Mouse (Mus musculus) liver, embryonic 13.5 days (tissue): Measurements from ENCODE around the gene Mfap2. TPM values are rescaled to one million over a fixed set of nuclear protein-coding genes. Genes with fewer than 3 reads are reported as not detected.

Experiments
- ATAC-seq: fragments of 200-750 bp; cut with Nextera tagmentation; 2 replicates; pipeline ENCODE4 v1.8.0; 2017; ENCODE audit warnings: low read depth, mild to moderate bottlenecking, moderate number of reproducible peaks, moderate library complexity
- DNase-seq: peaks from one replicate; pipeline ENCODE4 v3.0.0; 2022
- H3K27ac ChIP-seq: fragments of 300-500 bp; sonication (generic); 2 replicates; pipeline ENCODE4 v1.5.1; 2015; ENCODE audit warnings: moderate library complexity, mild to moderate bottlenecking, inconsistent platforms
- H3K27me3 ChIP-seq: fragments of 300-500 bp; sonication (generic); 2 replicates; pipeline ENCODE4 v1.6.1; 2015; ENCODE audit warnings: mild to moderate bottlenecking, inconsistent platforms
- H3K36me3 ChIP-seq: fragments of 300-500 bp; sonication (generic); 2 replicates; pipeline ENCODE4 v1.6.1; 2015; ENCODE audit warnings: mild to moderate bottlenecking, inconsistent platforms
- H3K4me1 ChIP-seq: fragments of 300-500 bp; sonication (generic); replicated peaks from 2 replicates; pipeline ENCODE4 v1.6.1; 2015; ENCODE audit warnings: inconsistent platforms
- H3K4me2 ChIP-seq: fragments of 300-500 bp; sonication (generic); 2 replicates; pipeline ENCODE4 v1.6.1; 2015; ENCODE audit warnings: inconsistent platforms, mild to moderate bottlenecking, moderate library complexity
- H3K4me3 ChIP-seq: fragments of 300-500 bp; sonication (generic); replicated peaks from 2 replicates; pipeline ENCODE4 v1.5.1; 2015; ENCODE audit warnings: mild to moderate bottlenecking, inconsistent platforms
- H3K9ac ChIP-seq: fragments of 300-500 bp; sonication (generic); 2 replicates; pipeline ENCODE4 v1.6.1; 2015; ENCODE audit warnings: mild to moderate bottlenecking, inconsistent platforms
- H3K9me3 ChIP-seq: fragments of 300-500 bp; sonication (generic); replicated peaks from 2 replicates; pipeline ENCODE4 v1.6.1; 2016; ENCODE audit warnings: inconsistent platforms
- WGBS: fragments of 180-500 bp; shearing (Covaris S2); methylation state at CpG from one replicate; pipeline ENCODE4 v1.1.7; 2015; ENCODE audit not compliant: insufficient replicate concordance; 5-methylcytosine and 5-hydroxymethylcytosine counted together
- polyA plus RNA-seq: library from polyadenylated mRNA; unstranded; fragments of >200 nt; fragmentation: Nextera tagmentation; extraction: Ambion mirVana; gene quantifications from 2 replicates; pipeline ENCODE4 v1.2.1, GENCODE M21; 2015

Mfap2 gene
- polyA plus RNA-seq, 1 experiment from 2014 or later, result 22.5 TPM

- H3K4me2 ChIP-seq, result no peak overlapping the region
- no peak overlapping the region for H3K9ac ChIP-seq
- ATAC-seq (no peak), DNase-seq (no peak)
- no peaks in the 10 kb centered on the region for H3K36me3 ChIP-seq
- H3K4me3 ChIP-seq, result no peak overlapping the region
- peaks cover 34% of the 10 kb centered on the region for H3K27me3 ChIP-seq
- WGBS, result 75% methylated on average over 10 of the region's 10 CpGs
- H3K4me1 ChIP-seq, result peaks cover 25% of the 10 kb centered on the region
- no peaks in the 10 kb centered on the region for H3K9me3 ChIP-seq
- no peak overlapping the region for H3K27ac ChIP-seq
Observed at GRCm38 (mm10) chr4:141012558-141012957, 2.3 kb downstream of the Mfap2 start.

GRCm38 (mm10) chr4:141014114-141014513, 3.9 kb downstream of the Mfap2 start:
- H3K36me3 ChIP-seq, result no peaks in the 10 kb centered on the region
- DNase-seq, result no peak
- peaks cover 34% of the 10 kb centered on the region for H3K27me3 ChIP-seq
- no peak overlapping the region for H3K4me2 ChIP-seq
- H3K4me3 ChIP-seq, result no peak overlapping the region
- H3K9me3 ChIP-seq, result no peaks in the 10 kb centered on the region
- H3K27ac ChIP-seq, result no peak overlapping the region
- no peak overlapping the region for H3K9ac ChIP-seq
- 54% methylated on average over 8 of the region's 8 CpGs for WGBS
- ATAC-seq, result no peak
- H3K4me1 ChIP-seq, result peaks cover 12% of the 10 kb centered on the region

DNA sequence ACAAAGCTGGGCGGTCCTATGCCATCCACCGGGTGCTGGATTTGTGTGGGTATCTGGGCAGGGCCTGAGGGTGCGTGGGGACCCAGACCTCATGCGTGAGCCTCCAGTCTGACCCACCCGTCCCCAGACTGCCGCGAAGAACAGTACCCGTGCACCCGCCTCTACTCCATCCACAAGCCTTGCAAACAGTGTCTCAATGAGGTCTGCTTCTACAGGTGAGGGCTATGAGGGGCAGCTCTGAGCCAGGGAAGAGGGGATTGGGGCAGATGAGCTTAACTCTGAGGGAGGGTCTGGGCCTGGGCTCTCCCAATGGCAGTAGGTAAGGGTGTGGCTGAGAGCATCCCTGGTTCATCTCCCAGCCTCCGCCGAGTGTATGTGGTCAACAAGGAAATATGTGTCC, 4.6 kb downstream of the Mfap2 start:
- Histone ChIP-seq H3K4me3 (no peak overlapping the region), H3K36me3 (no peaks in the 10 kb centered on the region), H3K9ac (no peak overlapping the region), H3K27me3 (peaks cover 30% of the 10 kb centered on the region), H3K27ac (no peak overlapping the region), H3K4me1 (peaks cover 11% of the 10 kb centered on the region), H3K9me3 (no peaks in the 10 kb centered on the region), H3K4me2 (no peak overlapping the region)
- WGBS, result 78% methylated on average over 11 of the region's 11 CpGs
- ATAC-seq (no peak), DNase-seq (no peak)

- H3K4me1 ChIP-seq, result peaks cover 6% of the 10 kb centered on the region
- H3K4me2 ChIP-seq, result no peak overlapping the region
- 67% methylated on average over 7 of the region's 7 CpGs for WGBS
- H3K27me3 ChIP-seq, result peaks cover 25% of the 10 kb centered on the region
- DNase-seq (no peak), ATAC-seq (no peak)
- H3K9me3 ChIP-seq, result no peaks in the 10 kb centered on the region
- no peak overlapping the region for H3K4me3 ChIP-seq
- no peak overlapping the region for H3K9ac ChIP-seq
- no peaks in the 10 kb centered on the region for H3K36me3 ChIP-seq
- H3K27ac ChIP-seq, result no peak overlapping the region
Observed at GRCm38 (mm10) chr4:141015356-141015755, 5.1 kb downstream of the Mfap2 start.

GRCm38 (mm10) chr4:141016311-141016710, 6.1 kb downstream of the Mfap2 start:
- Histone ChIP-seq H3K9me3 (no peaks in the 10 kb centered on the region), H3K36me3 (no peaks in the 10 kb centered on the region), H3K4me1 (no peaks in the 10 kb centered on the region), H3K27ac (no peak overlapping the region), H3K4me2 (no peak overlapping the region), H3K4me3 (no peak overlapping the region), H3K9ac (no peak overlapping the region), H3K27me3 (peaks cover 15% of the 10 kb centered on the region)
- ATAC-seq (0 out of 2 replicates have a peak, but pooled peaks have one; percentile 11), DNase-seq (no peak)
- 65% methylated on average over 9 of the region's 9 CpGs for WGBS

- WGBS, result 81% methylated on average over 29 of the region's 29 CpGs
- DNase-seq (no peak), ATAC-seq (no peak)
- H3K4me3 ChIP-seq, result no peak overlapping the region
- H3K9ac ChIP-seq, result no peak overlapping the region
- no peaks in the 10 kb centered on the region for H3K9me3 ChIP-seq
- no peaks in the 10 kb centered on the region for H3K4me1 ChIP-seq
- peaks cover 1% of the 10 kb centered on the region; the same call in 1 of the 2 replicates for H3K27me3 ChIP-seq
- no peak overlapping the region for H3K4me2 ChIP-seq
- no peaks in the 10 kb centered on the region for H3K36me3 ChIP-seq
- no peak overlapping the region for H3K27ac ChIP-seq
Observed at GRCm38 (mm10) chr4:141017657-141018436, 7.6 kb downstream of the Mfap2 start.

DNA sequence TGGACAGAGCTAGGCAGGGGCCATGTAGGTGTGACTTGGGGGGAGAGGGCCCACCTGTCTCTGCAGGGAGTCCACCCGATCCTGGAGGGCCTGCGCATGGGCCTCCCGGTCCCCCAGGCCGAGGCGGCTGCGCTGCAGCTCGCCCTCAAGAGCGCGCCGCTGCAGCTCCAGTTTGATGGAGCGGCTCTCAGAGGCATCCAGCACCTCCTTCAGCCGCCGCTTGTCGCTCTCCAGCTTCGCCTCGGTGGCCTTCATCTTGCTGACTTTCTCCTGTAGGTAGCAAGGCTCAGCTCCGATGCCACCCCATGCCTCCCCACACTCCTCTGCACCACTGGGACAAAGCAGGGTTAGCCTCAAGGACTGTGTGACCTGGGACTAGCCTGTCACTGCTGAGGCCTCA, 10.0 kb downstream of the Mfap2 start:
- Histone ChIP-seq H3K4me1 (peaks cover 2% of the 10 kb centered on the region; the same call in 1 of the 2 replicates), H3K4me2 (no peak overlapping the region)
- WGBS, result 85% methylated on average over 17 of the region's 17 CpGs

DNA sequence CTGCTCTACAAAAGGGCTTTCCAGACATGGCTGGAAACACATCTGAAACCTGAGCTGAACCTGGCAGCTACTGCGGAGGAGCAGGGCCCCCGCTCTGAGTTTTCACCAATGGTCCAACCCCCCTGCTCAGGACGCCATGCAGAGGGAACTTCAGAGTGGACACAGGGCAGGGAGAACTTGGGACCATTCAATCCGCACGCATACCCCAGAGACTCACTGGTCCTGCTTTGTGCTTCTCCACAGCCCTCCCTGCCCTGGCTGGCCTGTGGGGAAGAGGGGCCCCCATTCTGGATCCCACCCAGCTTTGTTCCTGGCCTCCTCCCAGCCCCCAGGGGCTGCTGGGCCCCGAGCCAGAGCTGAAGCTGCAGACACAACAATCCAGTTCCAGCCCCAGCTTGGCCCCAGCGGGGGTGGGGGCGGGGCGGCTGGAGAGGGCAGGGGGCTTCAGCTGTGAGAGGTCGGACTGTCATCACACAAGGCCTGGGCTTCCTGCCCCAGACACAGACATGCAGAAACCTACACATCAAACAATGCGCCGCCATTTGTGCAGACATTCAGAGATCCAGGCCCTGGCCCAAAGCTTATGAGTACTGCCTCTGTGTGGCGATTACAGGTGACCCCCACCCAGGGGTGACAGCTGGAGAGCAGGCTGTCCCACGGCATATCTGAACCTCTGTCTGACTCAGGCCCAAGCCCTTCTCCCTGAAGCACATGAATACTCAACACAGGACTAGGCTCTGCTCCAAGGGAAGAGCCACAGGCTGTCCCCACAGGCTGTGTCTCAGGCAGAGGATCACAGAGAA, 10.8 kb downstream of the Mfap2 start:
- Histone ChIP-seq H3K9ac (no peak overlapping the region), H3K27ac (peak overlapping the region; percentile 47; the same call in 1 of the 2 replicates), H3K9me3 (no peaks in the 10 kb centered on the region), H3K36me3 (no peaks in the 10 kb centered on the region; the same call in 1 of the 2 replicates), H3K4me3 (no peak overlapping the region), H3K4me1 (peaks cover 4% of the 10 kb centered on the region; the same call in 1 of the 2 replicates), H3K27me3 (no peaks in the 10 kb centered on the region), H3K4me2 (no peak overlapping the region)
- WGBS, result 71% methylated on average over 14 of the region's 14 CpGs
- DNase-seq, result no peak
- ATAC-seq, result no peak

More for the DNA sequence above, 10.0 kb downstream of the Mfap2 start:
- Histone ChIP-seq H3K9me3 (no peaks in the 10 kb centered on the region), H3K27ac (no peak overlapping the region), H3K27me3 (no peaks in the 10 kb centered on the region), H3K9ac (no peak overlapping the region), H3K36me3 (no peaks in the 10 kb centered on the region; the same call in 1 of the 2 replicates), H3K4me3 (no peak overlapping the region)
- ATAC-seq (no peak), DNase-seq (no peak)

GRCm38 (mm10) chr4:141021614-141021929, 11.4 kb downstream of the Mfap2 start:
- H3K9me3 ChIP-seq, result no peaks in the 10 kb centered on the region
- H3K9ac ChIP-seq, result no peak overlapping the region
- no peak for DNase-seq
- no peaks in the 10 kb centered on the region; the same call in 1 of the 2 replicates for H3K36me3 ChIP-seq
- 79% methylated on average over 11 of the region's 11 CpGs for WGBS
- peaks cover 4% of the 10 kb centered on the region; the same call in 1 of the 2 replicates for H3K4me1 ChIP-seq
- no peak overlapping the region for H3K4me2 ChIP-seq
- no peak for ATAC-seq
- H3K27ac ChIP-seq, result peak overlapping the region; percentile 47; the same call in 1 of the 2 replicates
- no peaks in the 10 kb centered on the region for H3K27me3 ChIP-seq
- no peak overlapping the region for H3K4me3 ChIP-seq

GRCm38 (mm10) chr4:141024052-141024451, 13.8 kb downstream of the Mfap2 start:
- no peak for ATAC-seq
- H3K36me3 ChIP-seq, result no peaks in the 10 kb centered on the region; the same call in 1 of the 2 replicates
- no peak overlapping the region for H3K27ac ChIP-seq
- DNase-seq, result no peak
- H3K4me3 ChIP-seq, result no peak overlapping the region
- H3K9ac ChIP-seq, result no peak overlapping the region
- 55% methylated on average over 9 of the region's 9 CpGs for WGBS
- H3K4me2 ChIP-seq, result no peak overlapping the region
- no peaks in the 10 kb centered on the region for H3K27me3 ChIP-seq
- no peaks in the 10 kb centered on the region for H3K9me3 ChIP-seq
- H3K4me1 ChIP-seq, result peaks cover 4% of the 10 kb centered on the region; the same call in 1 of the 2 replicates

DNA sequence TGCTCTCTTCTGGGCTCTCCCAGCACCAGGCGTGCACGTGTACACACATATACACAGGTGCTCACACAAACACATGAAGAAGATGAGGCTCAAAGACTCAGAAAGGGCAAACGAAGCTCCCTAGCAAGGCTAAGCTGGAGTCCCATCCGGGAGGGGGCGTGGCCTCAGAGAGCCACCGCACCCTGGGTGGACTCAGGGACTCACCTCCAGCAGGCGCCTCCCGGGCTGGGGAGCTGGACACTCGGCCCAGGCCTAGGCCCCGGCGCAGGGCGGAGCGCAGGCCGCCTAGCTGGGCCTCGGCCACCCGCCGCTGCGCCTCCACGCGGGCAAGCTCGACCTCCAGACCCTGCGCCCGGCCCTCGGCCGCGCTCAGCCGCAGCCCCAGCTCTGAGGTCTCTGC, 14.8 kb downstream of the Mfap2 start:
- DNase-seq, result no peak
- no peaks in the 10 kb centered on the region for H3K27me3 ChIP-seq
- H3K4me1 ChIP-seq, result peaks cover 4% of the 10 kb centered on the region; the same call in 1 of the 2 replicates
- no peaks in the 10 kb centered on the region; the same call in 1 of the 2 replicates for H3K36me3 ChIP-seq
- no peak overlapping the region for H3K4me3 ChIP-seq
- H3K27ac ChIP-seq, result no peak overlapping the region
- H3K4me2 ChIP-seq, result no peak overlapping the region
- 66% methylated on average over 27 of the region's 27 CpGs for WGBS
- no peak overlapping the region for H3K9ac ChIP-seq
- ATAC-seq, result no peak
- H3K9me3 ChIP-seq, result no peaks in the 10 kb centered on the region
